Mouse (Mus musculus) T-helper 1 cell (primary cell): ENCODE measurements around the gene Lima1.
"Not testable (repeated sequence)": the region's sequence is repeated elsewhere in the genome, so short reads cannot be mapped to it uniquely, and the experiment has no call there.

Experiments used
- in situ Hi-C: fragments of 300-600 bp; cut with MboI, MseI; formaldehyde crosslinking; loops from one replicate; pipeline ENCODE4 v1.15.1; 2025; ENCODE audit warnings: high pct_unique_total_duplicates

Gene Lima1

GRCm38 (mm10) chr15:99875334-99875869 is at the start of gene Lima1:
TSS of gene Lima1 (minus strand) at chr15:99875456.
- in situ Hi-C loops = no loop called here

GRCm38 (mm10) chr15:99919601-99920158 is 44.4 kb upstream of the Lima1 start:
- in situ Hi-C loops = no loop called here

- in situ Hi-C loops = no loop called here
Measured at GRCm38 (mm10) chr15:99917264-99917663, 42.0 kb upstream of the Lima1 start.

- in situ Hi-C loops = no loop called here
Measured at GRCm38 (mm10) chr15:99914613-99915012, 39.4 kb upstream of the Lima1 start.

GRCm38 (mm10) chr15:99911785-99912184 is 36.5 kb upstream of the Lima1 start:
- in situ Hi-C loops = no loop called here

- in situ Hi-C loops = not testable (repeated sequence)
Measured at GRCm38 (mm10) chr15:99909339-99909996, 34.2 kb upstream of the Lima1 start.

- in situ Hi-C loops = no loop called here
Measured at GRCm38 (mm10) chr15:99907514-99907913, 32.3 kb upstream of the Lima1 start.

GRCm38 (mm10) chr15:99907041-99907440 is 31.8 kb upstream of the Lima1 start:
- in situ Hi-C loops = no loop called here

- in situ Hi-C loops = no loop called here
Measured at GRCm38 (mm10) chr15:99904841-99905240, 29.6 kb upstream of the Lima1 start.

- in situ Hi-C loops = no loop called here
Measured at GRCm38 (mm10) chr15:99904333-99904732, 29.1 kb upstream of the Lima1 start.

GRCm38 (mm10) chr15:99903227-99903626 is 28.0 kb upstream of the Lima1 start:
- in situ Hi-C loops = no loop called here

GRCm38 (mm10) chr15:99902786-99903185 is 27.5 kb upstream of the Lima1 start:
- in situ Hi-C loops = no loop called here

GRCm38 (mm10) chr15:99896621-99897020 is 21.4 kb upstream of the Lima1 start:
- in situ Hi-C loops = loop anchor here (5.0 kb wide), 1 partner anchor 314 kb away; no protein-coding TSS in a partner anchor

- in situ Hi-C loops = no loop called here
Measured at GRCm38 (mm10) chr15:99891355-99891754, 16.1 kb upstream of the Lima1 start.

GRCm38 (mm10) chr15:99890412-99891236 is 15.4 kb upstream of the Lima1 start:
- in situ Hi-C loops = no loop called here

- in situ Hi-C loops = no loop called here
Measured at GRCm38 (mm10) chr15:99889275-99889874, 14.1 kb upstream of the Lima1 start.

GRCm38 (mm10) chr15:99887130-99887529 is 11.9 kb upstream of the Lima1 start:
- in situ Hi-C loops = not testable (repeated sequence)

GRCm38 (mm10) chr15:99884038-99884437 is 8.8 kb upstream of the Lima1 start:
- in situ Hi-C loops = no loop called here

GRCm38 (mm10) chr15:99878541-99878940 is 3.3 kb upstream of the Lima1 start:
- in situ Hi-C loops = no loop called here

- in situ Hi-C loops = no loop called here
Measured at GRCm38 (mm10) chr15:99874612-99875333, 483 bp downstream of the Lima1 start.

- in situ Hi-C loops = no loop called here
Measured at GRCm38 (mm10) chr15:99872543-99872942, 2.7 kb downstream of the Lima1 start.
